Mouse (Mus musculus) embryonic facial prominence, embryonic 10.5 days (tissue): ENCODE data around the gene Cdc42bpb. TPM values are rescaled to one million over a fixed set of nuclear protein-coding genes. Genes with fewer than 3 reads are reported as not detected.

Experiments
- DNase-seq: peaks from one replicate; pipeline ENCODE4 v3.0.0-alpha.2; 2017; ENCODE audit warnings: low spot score
- H3K27ac ChIP-seq: fragments of 300-500 bp; sonication (generic); replicated peaks from 2 replicates; pipeline ENCODE4 v1.5.1; 2016; ENCODE audit warnings: mild to moderate bottlenecking
- H3K27me3 ChIP-seq: fragments of 300-500 bp; sonication (generic); replicated peaks from 2 replicates; pipeline ENCODE4 v1.6.1; 2016; ENCODE audit warnings: low read depth, mild to moderate bottlenecking; ENCODE audit not compliant: poor library complexity, severe bottlenecking
- H3K36me3 ChIP-seq: fragments of 300-500 bp; sonication (generic); replicated peaks from 2 replicates; pipeline ENCODE4 v1.6.1; 2016; ENCODE audit warnings: mild to moderate bottlenecking, moderate library complexity
- H3K4me1 ChIP-seq: fragments of 300-500 bp; sonication (generic); 2 replicates; pipeline ENCODE4 v1.6.1; 2016
- H3K4me3 ChIP-seq: fragments of 300-500 bp; sonication (generic); 2 replicates; pipeline ENCODE4 v1.5.1; 2016; ENCODE audit warnings: mild to moderate bottlenecking, moderate library complexity
- H3K9me3 ChIP-seq: fragments of 300-500 bp; sonication (generic); 2 replicates; pipeline ENCODE4 v1.6.1; 2016; ENCODE audit warnings: mild to moderate bottlenecking
- WGBS: fragments of 180-500 bp; shearing (Covaris S2); methylation state at CpG from one replicate; pipeline ENCODE4 v1.1.7; 2016; 5-methylcytosine and 5-hydroxymethylcytosine counted together
- polyA plus RNA-seq: library from polyadenylated mRNA; unstranded; fragments of >200 nt; fragmentation: Nextera tagmentation; extraction: Ambion mirVana; gene quantifications from 2 replicates; pipeline ENCODE4 v1.2.1, GENCODE M21; 2016

Gene Cdc42bpb
- polyA plus RNA-seq, 1 experiment from 2014 or later = 32.7 TPM

DNA sequence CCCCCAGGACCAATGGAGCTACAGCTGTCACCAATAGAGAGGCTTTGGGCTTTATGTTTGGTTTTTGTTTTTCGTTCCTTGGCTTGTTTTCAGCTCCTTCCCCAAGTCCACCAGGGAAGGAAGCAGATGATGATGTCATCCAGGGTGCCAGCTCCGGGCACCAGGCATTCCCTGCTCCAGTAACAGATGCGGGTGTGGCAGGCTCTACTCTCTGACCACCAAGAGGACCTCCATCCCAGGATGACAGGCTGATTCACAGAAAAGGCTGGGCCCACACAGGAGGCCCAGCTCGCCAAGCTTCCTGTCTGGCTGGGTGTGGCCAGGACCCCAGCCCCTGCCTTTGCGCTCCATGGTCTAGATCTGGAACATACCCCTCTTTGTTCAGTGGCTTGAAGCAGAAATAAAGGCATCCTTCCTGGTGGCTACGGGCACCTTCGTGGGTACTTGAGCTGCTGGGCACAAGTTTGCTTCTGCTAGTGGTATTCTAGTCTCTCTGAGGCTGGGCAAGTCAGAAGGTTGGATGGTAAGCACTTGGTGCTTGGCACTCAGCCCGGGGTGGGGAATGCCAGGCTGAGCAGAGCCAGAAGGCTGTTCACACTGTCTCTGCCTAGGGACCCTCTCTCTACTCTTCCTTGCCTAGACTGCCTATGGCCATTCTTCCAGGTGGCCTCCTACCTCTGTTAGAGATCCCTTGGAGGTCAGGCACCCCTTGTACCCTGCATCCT, 34.3 kb upstream of the Cdc42bpb start:
- no peak overlapping the region for H3K27ac ChIP-seq
- peaks cover 83% of the 10 kb centered on the region for H3K27me3 ChIP-seq
- DNase-seq = no peak
- H3K36me3 ChIP-seq = no peaks in the 10 kb centered on the region
- 79% methylated on average over 8 of the region's 8 CpGs for WGBS
- H3K4me3 ChIP-seq = no peak overlapping the region
- H3K4me1 ChIP-seq = peaks cover 29% of the 10 kb centered on the region
- H3K9me3 ChIP-seq = no peaks in the 10 kb centered on the region

DNA sequence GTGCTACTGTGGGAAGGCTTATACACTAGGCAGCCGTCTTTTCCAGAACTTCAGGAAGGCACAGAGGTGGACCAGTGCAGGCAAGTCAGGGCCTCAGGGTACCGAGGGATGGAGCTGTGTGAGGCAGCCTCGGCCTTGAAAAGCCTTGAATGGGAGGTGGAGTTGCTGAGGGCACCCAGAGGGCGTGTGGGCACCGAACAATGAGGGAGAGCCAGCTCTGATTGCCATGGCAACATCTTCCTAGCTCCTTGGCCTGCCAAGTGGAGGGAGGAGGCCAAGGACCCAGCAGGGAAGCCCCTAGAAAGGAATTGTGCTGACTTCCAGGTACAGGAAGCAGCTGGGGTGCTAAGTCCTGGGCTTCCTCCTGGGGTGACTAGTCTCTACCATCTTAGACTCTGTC, 32.1 kb upstream of the Cdc42bpb start:
- H3K9me3 ChIP-seq = no peaks in the 10 kb centered on the region
- no peak overlapping the region for H3K27ac ChIP-seq
- H3K4me3 ChIP-seq = no peak overlapping the region
- no peak for DNase-seq
- 25% methylated on average over 5 of the region's 5 CpGs for WGBS
- H3K4me1 ChIP-seq = peaks cover 28% of the 10 kb centered on the region
- H3K36me3 ChIP-seq = no peaks in the 10 kb centered on the region
- peaks cover 84% of the 10 kb centered on the region for H3K27me3 ChIP-seq

DNA sequence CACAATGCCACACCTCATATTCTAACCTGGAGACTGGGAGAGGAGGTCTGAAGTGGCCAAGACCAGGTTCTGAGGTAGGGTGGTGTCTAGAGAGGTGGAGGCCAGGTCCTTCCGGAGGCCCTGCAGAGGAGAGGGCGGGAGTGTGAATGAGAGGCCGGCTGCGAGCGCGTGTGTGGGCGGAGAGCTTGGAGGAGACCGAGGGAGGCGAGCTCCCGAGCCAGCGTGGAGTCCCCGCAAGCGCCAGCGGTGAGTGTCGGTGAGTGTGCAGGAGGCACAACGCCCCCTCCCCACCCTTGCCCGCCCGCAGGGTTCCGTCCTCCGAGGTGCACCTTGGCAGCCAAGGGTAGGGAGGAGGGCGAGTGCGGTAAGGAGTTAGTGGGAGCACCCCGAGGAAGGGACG, 29.1 kb upstream of the Cdc42bpb start, which contains the start of gene Lbhd2:
Gene Lbhd2, plus strand, starts transcription at position 188 of the 400 bp plus-strand sequence.
- Histone ChIP-seq H3K9me3 (no peaks in the 10 kb centered on the region), H3K4me3 (peak within 1 kb of the TSS; percentile 45), H3K27ac (no peak within 1 kb of the TSS), H3K36me3 (no peaks in the 10 kb centered on the region), H3K4me1 (peaks cover 19% of the 10 kb centered on the region), H3K27me3 (peaks cover 83% of the 10 kb centered on the region)
- no peak for DNase-seq
- 2% methylated on average over 23 of the region's 24 CpGs for WGBS

DNA sequence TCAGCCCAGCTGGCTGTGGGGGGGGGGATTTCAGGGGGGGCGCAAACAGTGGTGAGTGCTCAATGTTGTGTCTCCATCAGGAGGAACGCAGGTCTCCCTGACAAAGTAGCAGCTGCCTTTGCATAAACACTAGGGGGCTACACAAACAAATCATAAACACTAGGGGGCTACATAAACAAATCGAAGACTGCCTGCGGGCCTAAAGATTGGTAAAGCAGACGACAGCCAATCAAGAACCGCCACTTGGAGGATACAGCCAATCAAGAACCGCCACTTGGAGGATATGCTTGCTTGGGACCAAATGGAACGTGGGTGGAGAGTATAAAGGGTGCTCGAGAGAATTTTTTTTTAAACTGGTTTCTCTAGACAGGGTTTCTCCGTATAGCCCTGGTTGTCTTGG, 27.4 kb upstream of the Cdc42bpb start:
- no peaks in the 10 kb centered on the region for H3K36me3 ChIP-seq
- peaks cover 74% of the 10 kb centered on the region for H3K27me3 ChIP-seq
- no peak overlapping the region for H3K27ac ChIP-seq
- no peaks in the 10 kb centered on the region for H3K9me3 ChIP-seq
- no peak for DNase-seq
- 64% methylated on average over 10 of the region's 10 CpGs for WGBS
- H3K4me3 ChIP-seq = no peak overlapping the region
- peaks cover 21% of the 10 kb centered on the region for H3K4me1 ChIP-seq

DNA sequence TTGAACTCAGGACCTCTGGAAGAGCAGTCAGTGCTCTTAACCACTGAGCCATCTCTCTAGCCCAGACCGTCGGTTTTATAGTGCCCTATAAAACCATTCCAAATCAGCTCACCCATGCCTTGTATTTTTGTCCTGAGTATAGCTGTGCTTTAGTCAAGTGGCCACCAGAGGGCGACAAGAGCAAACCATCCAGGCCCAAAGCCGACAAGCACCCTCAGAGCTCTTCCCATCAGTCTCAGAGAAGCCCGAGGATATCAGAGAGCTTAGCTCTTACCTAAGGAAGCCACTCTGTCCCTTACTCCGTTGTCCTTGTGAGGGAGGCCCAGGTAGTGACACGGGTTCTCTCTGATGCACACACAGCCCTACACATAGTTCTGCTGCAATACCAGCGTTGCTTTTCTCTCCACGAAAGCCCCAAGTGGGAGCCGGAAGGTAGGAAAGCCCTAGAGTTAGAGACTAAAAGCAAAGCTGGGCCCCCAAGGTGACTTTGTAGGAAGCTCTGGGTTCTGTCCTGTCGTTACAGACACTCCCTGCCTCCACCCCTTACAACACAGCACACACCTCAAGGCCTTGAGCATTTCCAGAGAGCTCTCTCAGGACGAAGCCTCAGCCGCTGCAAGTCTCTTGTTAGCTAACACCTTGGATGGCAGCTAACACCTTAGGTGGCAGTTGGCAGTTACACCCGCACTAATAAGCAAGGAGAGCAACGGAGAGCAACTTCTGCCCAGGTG, 24.1 kb upstream of the Cdc42bpb start:
- H3K9me3 ChIP-seq = no peaks in the 10 kb centered on the region
- H3K27ac ChIP-seq = no peak overlapping the region
- H3K4me1 ChIP-seq = peaks cover 11% of the 10 kb centered on the region
- H3K27me3 ChIP-seq = peaks cover 52% of the 10 kb centered on the region
- 23% methylated on average over 15 of the region's 15 CpGs for WGBS
- H3K36me3 ChIP-seq = no peaks in the 10 kb centered on the region
- no peak overlapping the region for H3K4me3 ChIP-seq
- DNase-seq = peak; percentile 85

DNA sequence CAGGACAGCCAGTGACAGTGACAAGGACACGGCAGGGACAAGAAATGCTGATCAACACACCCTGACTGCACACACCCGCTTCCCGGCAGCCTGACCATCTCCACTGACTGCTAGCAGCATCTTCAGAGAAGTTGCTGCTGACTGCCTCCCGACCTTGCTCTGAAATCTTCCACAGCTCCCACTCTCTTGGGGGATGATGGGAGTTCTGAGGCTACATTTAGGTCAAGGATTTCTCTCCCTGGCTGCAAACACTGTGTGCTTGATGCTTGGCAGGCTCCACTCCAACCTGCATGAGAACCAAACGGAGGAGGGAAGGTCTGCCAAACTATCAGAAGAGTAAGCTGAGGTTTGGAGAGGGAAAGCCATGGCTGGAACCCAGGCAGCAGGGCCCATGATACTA, 19.5 kb upstream of the Cdc42bpb start:
- DNase-seq = no peak
- Histone ChIP-seq H3K36me3 (no peaks in the 10 kb centered on the region), H3K27me3 (peaks cover 25% of the 10 kb centered on the region), H3K4me3 (no peak overlapping the region), H3K4me1 (peaks cover 6% of the 10 kb centered on the region), H3K27ac (no peak overlapping the region), H3K9me3 (no peaks in the 10 kb centered on the region)
- 79% methylated on average over 5 of the region's 5 CpGs for whole genome bisulfite sequencing

DNA sequence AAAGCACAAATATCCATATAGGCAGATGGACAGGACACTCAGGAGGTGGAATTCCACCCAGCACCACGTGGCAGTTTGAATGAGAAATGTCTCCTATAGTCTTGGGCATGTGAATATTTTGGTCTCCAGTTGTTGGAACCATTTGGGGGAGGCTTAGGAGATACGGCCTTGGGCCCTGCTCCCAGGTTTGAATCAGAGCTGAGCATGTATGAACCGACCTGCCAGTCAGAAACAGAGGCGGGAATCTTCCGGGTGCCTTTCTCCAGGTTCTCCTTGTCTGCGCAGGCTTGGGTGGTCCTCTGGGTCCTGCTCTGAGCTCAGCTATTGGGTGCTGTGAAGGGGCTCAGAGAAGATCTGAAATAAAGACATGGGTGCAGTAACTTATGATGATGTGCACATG, 16.5 kb upstream of the Cdc42bpb start:
- H3K9me3 ChIP-seq = no peaks in the 10 kb centered on the region
- H3K36me3 ChIP-seq = no peaks in the 10 kb centered on the region
- peaks cover 13% of the 10 kb centered on the region for H3K27me3 ChIP-seq
- WGBS = 85% methylated on average over 6 of the region's 6 CpGs
- H3K27ac ChIP-seq = no peak overlapping the region
- no peak for DNase-seq
- H3K4me3 ChIP-seq = no peak overlapping the region
- H3K4me1 ChIP-seq = no peaks in the 10 kb centered on the region

DNA sequence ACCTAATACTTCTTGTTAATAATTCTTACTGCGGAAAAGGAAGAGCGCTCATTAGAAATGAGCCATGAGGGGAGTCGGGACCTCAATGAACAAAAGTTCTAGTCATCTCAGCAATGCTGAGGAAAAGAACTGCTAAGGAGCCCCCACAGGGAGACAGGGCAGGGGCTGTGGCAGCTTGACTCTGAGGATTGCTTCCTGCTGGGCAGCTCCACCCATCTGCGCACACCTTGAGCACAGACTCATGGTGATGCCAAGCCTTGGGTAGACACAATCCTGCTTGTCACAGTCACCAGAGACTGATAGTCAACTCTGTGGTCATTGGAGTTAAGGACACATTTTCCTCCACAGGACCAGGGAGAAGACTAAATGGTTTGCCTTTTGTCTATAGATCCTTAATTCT, 9.6 kb upstream of the Cdc42bpb start:
- Histone ChIP-seq H3K27ac (no peak overlapping the region), H3K4me3 (no peak overlapping the region), H3K27me3 (no peaks in the 10 kb centered on the region), H3K9me3 (no peaks in the 10 kb centered on the region), H3K4me1 (peaks cover 10% of the 10 kb centered on the region), H3K36me3 (no peaks in the 10 kb centered on the region)
- no peak for DNase-seq
- WGBS = 83% methylated on average over 4 of the region's 4 CpGs

DNA sequence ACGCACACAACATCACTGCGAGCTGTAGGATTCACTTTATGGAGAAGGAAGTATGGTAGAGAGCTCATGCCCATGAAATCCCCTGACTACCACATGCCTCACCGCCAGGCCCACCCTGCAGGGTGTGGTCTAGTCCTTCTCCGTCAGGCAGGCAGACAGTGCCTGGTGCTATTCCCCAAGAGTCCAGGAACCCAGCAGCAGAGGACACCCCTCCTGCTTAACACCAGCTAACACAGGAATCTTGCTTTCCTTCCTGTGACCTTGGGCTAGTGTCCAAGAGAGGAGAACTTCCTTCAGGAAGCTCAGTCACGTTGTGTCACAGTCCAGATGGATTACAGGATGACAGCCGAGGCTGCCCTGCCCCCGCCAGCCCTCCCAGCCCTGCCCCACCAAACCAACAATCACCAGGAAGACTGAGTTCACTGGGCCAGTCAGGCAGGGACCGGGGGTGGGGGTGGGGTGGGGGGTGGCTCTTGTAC, 9.2 kb upstream of the Cdc42bpb start:
- Histone ChIP-seq H3K27me3 (no peaks in the 10 kb centered on the region), H3K9me3 (no peaks in the 10 kb centered on the region), H3K4me3 (no peak overlapping the region), H3K36me3 (no peaks in the 10 kb centered on the region), H3K4me1 (peaks cover 10% of the 10 kb centered on the region), H3K27ac (no peak overlapping the region)
- DNase-seq = no peak
- 66% methylated on average over 8 of the region's 8 CpGs for WGBS

DNA sequence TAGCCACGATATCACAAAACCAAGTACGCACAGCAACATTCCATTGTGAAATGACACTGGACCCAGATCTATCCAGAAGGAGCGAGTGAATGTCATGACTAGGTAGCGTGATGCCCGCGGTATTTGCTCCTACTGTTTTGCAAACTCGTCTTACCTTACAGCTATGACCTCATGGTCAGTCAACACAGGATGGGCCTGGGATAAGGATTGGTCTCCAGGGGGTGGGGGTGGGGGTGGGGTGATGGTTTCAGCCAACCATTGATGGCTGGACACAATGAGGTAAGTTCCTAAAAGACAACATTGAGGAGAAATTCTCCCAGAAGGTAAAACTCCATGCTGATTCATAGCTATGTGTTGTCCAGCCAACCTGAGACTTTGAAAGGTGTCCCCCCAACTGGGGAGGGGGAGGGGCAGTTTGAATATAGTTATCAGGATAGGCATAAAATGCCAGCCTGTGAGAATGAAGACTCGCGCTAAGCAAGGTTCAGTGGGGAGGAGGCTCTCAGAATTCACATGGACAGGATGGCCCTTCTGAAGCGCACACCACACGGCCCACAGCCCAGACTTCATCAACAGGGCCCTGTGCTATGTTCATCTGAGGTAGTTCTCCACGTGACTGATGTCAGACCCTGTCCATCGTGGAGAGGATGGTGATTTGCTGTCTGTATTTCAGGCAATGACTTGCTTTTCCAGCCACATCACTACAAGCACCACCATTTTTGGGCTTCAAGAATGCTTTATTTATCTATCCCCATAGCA, 8.5 kb upstream of the Cdc42bpb start:
- H3K27ac ChIP-seq = no peak overlapping the region
- H3K4me1 ChIP-seq = peaks cover 10% of the 10 kb centered on the region
- 89% methylated on average over 13 of the region's 13 CpGs for WGBS
- DNase-seq = no peak
- no peaks in the 10 kb centered on the region for H3K27me3 ChIP-seq
- H3K36me3 ChIP-seq = no peaks in the 10 kb centered on the region
- H3K9me3 ChIP-seq = no peaks in the 10 kb centered on the region
- H3K4me3 ChIP-seq = no peak overlapping the region

DNA sequence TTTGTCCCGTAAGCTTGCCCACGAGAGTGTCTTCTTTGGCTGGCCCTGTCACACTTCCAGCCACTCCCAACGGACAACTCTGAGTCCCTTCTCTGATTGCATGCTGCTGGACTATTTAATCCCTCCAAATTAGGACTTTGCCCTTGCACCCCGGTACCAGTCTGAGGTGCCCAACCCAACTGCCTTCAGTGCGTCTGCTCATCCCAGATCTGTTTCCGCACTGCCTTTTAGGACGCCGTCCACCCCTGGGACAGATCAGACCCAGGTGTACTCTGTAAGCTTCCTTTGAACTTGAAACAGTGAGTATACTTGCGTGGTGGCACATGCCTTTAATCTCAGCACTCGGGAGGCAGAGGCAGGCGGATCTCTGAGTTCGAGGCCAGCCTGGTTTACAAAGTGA, 1.3 kb upstream of the Cdc42bpb start:
- no peak for DNase-seq
- H3K36me3 ChIP-seq = no peaks in the 10 kb centered on the region
- H3K27me3 ChIP-seq = no peaks in the 10 kb centered on the region
- WGBS = 74% methylated on average over 12 of the region's 12 CpGs
- H3K4me3 ChIP-seq = peak overlapping the region; percentile 98
- H3K4me1 ChIP-seq = peaks cover 37% of the 10 kb centered on the region
- H3K9me3 ChIP-seq = no peaks in the 10 kb centered on the region
- 0 out of 2 replicates have a peak overlapping the region, but pooled peaks have one; percentile 2 for H3K27ac ChIP-seq

DNA sequence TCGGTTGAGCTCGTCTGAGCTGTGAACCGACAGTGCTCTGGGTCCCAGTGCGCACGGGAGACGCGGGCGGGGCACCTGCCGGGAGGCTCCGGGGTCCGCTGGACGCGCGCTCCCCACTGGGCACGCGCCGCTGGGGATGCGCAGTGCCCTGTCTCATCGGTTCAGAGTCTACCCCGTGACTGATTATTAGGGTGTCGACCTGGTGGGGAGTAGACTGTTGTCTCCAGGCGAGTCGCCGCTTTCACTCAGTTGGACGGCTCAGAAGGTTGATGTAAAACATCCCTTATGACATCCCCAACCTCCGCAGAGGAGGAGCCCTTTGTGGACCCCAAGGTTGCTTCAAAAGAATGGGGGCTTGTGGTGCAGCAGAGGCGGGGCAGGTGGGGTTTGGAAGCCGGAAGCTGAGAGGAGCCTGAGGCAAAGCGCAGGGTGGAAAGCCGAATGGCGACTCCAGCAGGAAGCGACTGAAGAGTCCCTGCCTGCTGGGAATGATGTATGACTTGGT, 520 bp upstream of the Cdc42bpb start:
- peak; percentile 69 for DNase-seq
- no peaks in the 10 kb centered on the region for H3K27me3 ChIP-seq
- peak overlapping the region; percentile 98 for H3K4me3 ChIP-seq
- H3K36me3 ChIP-seq = no peaks in the 10 kb centered on the region
- peak overlapping the region; percentile 95 for H3K27ac ChIP-seq
- H3K9me3 ChIP-seq = no peaks in the 10 kb centered on the region
- under 1% methylated on average over 32 of the region's 32 CpGs for WGBS
- peaks cover 37% of the 10 kb centered on the region for H3K4me1 ChIP-seq
